Mouse (Mus musculus) liver, adult 2 months (tissue): ENCODE data around the gene Wnt4.

Experiments used
- CTCF ChIP-seq: fragments of 200-500 bp; IDR thresholded peaks from 2 replicates; pipeline ENCODE4 v1.5.1; 2011; ENCODE audit warnings: low read depth, low read length, control low read depth
- POLR2A ChIP-seq: fragments of 200-500 bp; IDR thresholded peaks from 2 replicates; pipeline ENCODE4 v1.6.1; 2011; ENCODE audit warnings: low read length, control low read depth; ENCODE audit not compliant: insufficient read depth; ENCODE audit errors: extremely low read depth

GRCm38 (mm10) chr4:137314561-137314960 lies 37.3 kb downstream of the Wnt4 start:
- TF ChIP-seq CTCF: no peak
- no peak for TF ChIP-seq POLR2A
